Mouse (Mus musculus) retina, postnatal 1 day (tissue): Measurements from ENCODE around the gene Mapkbp1.

Experiments
- DNase-seq: peaks from one replicate; pipeline ENCODE4 v3.0.0-alpha.2; 2012

The Mapkbp1 gene

GRCm38 (mm10) chr2:120011462-120012200, 39.1 kb downstream of the Mapkbp1 start:
- DNase-seq: peak; percentile 68

GRCm38 (mm10) chr2:120012924-120013323, 40.4 kb downstream of the Mapkbp1 start:
- DNase-seq: no peak

DNA sequence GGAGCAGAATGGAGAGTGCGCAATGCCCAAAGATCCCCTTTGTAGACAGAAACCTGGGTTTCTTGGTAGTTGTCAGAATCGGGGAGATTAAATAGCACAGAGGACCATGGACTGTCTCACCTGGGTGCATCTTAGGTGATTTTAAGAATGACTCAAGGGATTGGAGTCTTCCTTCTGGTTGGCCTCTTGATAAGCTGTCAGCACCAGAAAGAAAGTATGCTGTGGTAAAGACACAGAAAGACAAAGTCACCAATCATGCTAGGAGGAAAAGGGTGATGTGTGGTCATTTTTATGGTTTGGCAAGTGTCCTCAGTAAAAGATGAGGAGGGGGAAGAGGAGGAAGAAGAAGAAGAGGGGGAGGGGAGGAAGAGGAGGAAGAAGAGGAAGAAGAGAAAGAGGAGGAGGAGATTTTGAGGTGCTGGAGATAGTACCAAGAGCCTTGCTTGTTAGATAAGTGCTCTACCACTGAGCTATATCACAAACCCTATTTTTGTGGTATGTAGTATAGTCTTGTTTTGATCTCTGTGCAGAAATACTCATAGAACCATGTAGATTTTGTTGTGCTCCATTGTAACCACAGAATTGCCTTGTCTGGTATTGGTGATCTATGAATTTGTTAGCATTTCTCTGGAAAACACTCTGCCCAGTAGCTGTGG, 41.5 kb downstream of the Mapkbp1 start:
- DNase-seq: no peak

DNA sequence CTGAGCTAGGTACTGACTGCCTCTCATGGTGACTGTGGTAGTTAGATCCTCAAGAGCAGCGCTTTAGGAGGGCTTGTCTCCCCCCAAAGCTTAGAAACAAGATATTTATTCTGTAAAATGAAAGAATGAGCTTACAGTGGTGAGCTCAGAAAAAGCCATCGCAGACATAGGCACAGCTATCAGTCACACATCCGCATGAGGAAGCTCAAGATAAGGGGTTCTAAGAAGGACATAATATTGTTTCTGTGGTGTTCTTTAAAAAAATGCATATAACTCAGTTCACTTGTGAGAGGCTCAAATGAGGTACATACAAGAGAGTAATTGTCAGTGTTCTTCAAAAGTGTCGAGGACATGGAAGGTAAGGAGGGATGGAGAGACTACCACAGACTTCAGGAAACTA, 43.4 kb downstream of the Mapkbp1 start:
- no peak for DNase-seq

GRCm38 (mm10) chr2:120017599-120017998, 45.1 kb downstream of the Mapkbp1 start:
- DNase-seq: no peak

DNA sequence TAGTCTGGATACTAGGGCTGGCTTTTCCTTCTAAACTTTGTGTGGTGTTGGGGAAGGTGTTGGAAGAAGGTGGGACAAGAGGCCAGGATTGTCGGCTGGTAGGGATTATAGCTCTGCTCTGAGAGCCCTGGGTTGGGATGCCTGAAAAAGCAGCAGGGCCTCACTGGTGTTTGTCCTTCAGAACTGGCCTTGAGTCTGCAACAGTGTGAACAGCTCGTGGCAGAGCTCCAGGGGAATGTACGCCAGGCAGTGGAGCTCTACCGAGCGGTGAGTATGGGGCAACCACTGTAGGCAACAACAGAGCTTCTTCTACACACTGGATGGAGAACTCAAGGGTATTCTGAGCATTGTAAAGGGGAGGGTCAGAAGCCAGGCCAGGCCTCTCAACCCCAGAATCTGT, 51.8 kb downstream of the Mapkbp1 start:
- DNase-seq: no peak

GRCm38 (mm10) chr2:120026984-120027949, 54.8 kb downstream of the Mapkbp1 start, which contains the start of the genes Jmjd7 and Gm28042:
Gene Jmjd7 (plus strand): TSS chr2:120027483.
Gene Gm28042 (plus strand): TSS chr2:120027493.
- peak; percentile 92 for DNase-seq

- DNase-seq: peak; percentile 40
Observed at GRCm38 (mm10) chr2:120027950-120028331, 55.4 kb downstream of the Mapkbp1 start.

DNA sequence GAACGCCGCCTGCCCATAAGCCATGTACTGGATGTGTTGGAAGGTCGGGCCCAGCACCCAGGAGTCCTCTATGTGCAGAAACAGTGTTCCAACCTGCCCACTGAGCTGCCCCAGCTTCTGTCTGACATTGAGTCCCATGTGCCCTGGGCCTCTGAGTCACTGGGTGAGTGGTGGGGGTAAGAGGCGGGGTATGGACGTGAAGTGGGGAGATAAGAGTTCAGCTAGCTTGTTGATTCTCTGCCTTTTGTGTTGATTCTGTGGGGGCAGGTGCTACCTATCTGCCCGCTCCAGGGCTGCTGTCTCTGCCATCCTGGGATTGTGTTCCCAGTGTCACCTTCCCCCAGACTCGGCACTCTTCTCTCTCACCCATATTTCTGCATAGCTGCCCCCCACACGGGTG, 57.9 kb downstream of the Mapkbp1 start:
- DNase-seq: no peak

- DNase-seq: no peak
Observed at GRCm38 (mm10) chr2:120032726-120033467, 60.4 kb downstream of the Mapkbp1 start, which contains the start of gene Pla2g4b. Gene Pla2g4b (plus strand): TSS chr2:120033417.

- DNase-seq: no peak
Observed at GRCm38 (mm10) chr2:120033726-120034125, 61.2 kb downstream of the Mapkbp1 start.

- DNase-seq: no peak
Observed at GRCm38 (mm10) chr2:120037744-120038143, 65.2 kb downstream of the Mapkbp1 start.

- no peak for DNase-seq
Observed at GRCm38 (mm10) chr2:120040991-120041390, 68.5 kb downstream of the Mapkbp1 start.

DNA sequence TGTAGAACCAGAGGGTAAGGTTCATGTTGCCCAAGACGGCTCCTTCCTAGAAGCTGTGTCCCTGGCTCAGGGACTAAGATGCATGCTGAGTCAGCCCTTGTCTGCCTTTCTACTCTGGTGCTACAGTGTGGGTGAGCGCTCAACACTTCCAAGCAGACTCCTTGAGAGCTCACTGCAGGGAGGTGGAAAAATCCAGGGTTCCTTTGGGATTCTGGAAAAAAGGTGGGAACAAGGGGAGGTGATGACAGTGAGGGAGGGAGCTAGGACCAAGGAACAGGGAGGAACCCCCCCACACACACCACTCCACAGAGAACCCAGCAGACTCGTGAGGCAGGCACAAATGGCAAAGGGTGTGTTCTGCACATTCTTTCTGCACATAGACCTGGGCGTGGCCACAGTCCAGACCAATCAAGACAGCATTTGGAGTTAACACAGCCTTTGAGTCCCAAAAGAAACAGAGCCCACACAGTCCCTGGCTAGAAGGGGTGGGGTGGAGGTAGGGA, 71.7 kb downstream of the Mapkbp1 start:
- DNase-seq: no peak

- no peak for DNase-seq
Observed at GRCm38 (mm10) chr2:120044676-120045075, 72.2 kb downstream of the Mapkbp1 start.

DNA sequence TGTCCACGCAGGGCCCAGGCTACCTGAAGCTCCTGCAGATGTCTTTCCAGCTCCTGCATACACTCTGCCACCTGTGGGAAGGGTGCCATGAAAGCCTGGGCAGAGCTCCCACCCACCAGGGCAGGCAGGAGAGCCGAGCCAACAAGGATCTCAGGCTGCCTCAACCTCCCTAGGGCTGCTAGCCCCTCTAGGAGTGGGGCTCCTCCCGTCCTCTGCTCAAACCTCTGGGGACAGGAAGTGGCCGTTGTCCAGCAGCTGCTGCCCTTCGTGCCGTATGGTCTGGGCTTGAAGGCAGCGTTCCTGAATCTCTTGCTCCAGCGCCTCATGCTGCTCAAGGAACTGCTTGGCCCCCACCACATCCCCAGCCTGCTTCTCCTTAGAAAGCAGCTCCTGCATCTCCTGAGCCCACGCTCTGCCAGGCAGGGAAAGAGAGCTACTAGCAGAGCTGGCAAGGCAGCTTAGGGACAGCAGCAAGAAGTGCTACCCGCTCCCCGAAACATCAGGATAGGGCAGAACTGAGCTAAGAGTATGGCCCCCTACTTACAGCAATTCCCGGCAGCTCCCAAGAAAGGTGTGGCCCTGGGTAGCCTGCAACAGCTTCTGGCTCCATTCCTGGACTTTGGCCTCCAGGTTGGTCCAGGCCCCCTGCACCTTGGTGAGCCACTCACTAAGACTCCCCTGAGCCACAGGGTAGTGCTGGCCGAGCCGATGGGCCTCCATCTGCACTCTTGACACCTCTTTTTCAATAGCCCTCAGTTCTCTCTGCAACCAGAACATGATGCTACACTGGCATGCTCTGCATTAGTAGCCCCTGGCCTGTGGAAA, 74.2 kb downstream of the Mapkbp1 start:
- no peak for DNase-seq

DNA sequence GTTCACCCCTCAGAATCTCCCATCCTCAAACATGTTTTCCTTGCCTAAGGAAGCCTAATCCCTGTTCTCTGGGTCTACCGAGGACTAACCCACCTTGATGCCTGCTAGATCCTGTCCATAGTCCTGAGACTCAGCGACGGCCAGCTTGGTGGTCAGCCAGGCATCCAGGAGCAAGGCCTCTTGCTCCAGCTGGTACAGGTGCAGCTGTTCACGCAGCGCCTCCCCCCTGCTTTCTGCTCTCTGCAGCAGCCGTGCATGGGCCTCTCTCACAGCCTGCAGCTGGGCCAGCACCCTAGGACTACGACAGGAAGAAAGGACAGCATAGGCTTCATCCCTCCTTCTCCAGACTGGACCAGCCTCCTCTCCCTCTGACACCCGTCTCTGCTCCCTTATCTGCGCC, 75.7 kb downstream of the Mapkbp1 start:
- no peak for DNase-seq

GRCm38 (mm10) chr2:120049632-120050274, 77.3 kb downstream of the Mapkbp1 start:
- DNase-seq: peak; percentile 34

DNA sequence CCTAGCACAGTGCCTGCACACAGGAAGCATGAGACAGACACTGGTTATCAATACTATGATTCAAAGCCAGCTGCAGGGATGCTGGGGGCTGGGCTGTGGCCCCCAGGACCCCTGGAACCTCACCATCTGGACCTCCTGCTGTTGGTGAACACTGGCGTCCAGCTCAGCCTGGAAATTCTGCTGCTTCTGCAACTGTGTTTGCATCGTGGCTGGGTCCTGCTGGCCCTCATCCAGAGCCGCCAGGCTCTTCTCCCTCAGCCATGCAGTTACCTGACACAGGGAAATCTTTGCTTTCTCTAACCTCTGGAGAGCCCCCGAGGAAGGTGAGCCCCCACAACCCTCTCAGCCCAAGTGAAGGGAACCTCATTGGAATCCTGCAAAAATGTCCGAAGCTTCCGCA, 78.9 kb downstream of the Mapkbp1 start:
- no peak for DNase-seq

DNA sequence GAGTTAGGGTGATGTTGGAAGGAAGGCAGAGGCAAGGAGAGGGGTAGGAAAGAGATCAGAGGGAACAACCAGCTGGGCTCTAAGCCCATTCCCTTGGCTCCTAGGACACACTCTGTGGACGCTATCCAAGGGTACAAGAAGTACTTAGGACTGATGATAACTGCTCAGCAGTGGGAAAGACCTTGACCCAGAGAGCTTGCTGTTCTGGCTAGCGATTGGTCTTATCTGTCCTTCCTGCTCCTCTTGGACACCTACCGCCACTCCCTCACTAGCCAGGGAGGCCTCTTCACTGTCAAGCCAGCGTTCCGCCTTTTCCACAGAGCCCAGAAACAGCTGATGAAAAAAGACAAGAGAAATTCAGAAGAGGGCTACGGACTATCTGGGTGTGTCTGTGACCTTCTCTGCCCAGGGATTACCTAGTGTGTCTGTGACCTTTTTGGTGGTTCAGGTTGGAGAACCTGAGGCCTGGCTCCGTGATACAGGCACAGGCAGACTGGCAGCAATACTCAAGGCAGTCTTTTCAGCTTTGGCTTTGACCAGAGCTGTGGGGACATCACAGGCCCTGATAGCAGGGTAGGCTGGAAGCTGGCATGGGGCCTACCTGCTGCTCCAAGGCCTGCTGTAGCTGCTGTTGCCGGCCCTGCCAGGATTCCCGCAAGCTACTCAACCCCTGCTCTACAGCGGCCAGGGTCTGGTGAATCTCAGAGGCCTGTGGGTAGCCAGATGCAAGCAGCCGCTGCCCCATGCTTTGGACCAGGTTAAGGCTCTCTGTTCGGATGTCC, 82.5 kb downstream of the Mapkbp1 start:
- DNase-seq: no peak
